Mouse (Mus musculus) stomach, postnatal 0 days (tissue): Measurements from ENCODE around the gene Rps13.

ENCODE experiments used
- CTCF ChIP-seq: IDR thresholded peaks from 2 replicates; pipeline ENCODE4 v1.5.1; 2016; ENCODE audit warnings: antibody characterized with exemption, low read depth, mild to moderate bottlenecking, moderate library complexity
- EP300 ChIP-seq: optimal IDR thresholded peaks from 2 replicates; pipeline ENCODE3; 2016; ENCODE audit warnings: antibody characterized with exemption

- TF ChIP-seq EP300 (no peak), CTCF (no peak)
Observed at GRCm38 (mm10) chr7:116292377-116292776, 41.6 kb downstream of the Rps13 start.
